Comparison of ENCODE assay signal across 19 mouse cellular contexts in genomic region chr14:26466544-26467125, GRCm38 (mm10).
DNase-seq lines count a peak whose midpoint lies in the region; ATAC-seq and TF ChIP-seq lines count a peak whose summit lies in the region.
"Had no signal": no experiment of that assay in that cellular context is flagged by ENCODE, and none has a peak within 500 bp of the region (broad histone marks: within the 10 kb centered on the region; RNA-seq: fewer than 3 reads in every experiment).

No protein-coding gene starts in this region.

- H3K4me1 ChIP-seq in intestine, postnatal 0 days (replicated peaks; ENCODE audit: control insufficient read depth, insufficient read depth, low read length) = no peaks in the 10 kb centered on the region
- H3K4me1 ChIP-seq in intestine, embryonic 16.5 days (ENCODE audit: control insufficient read depth, insufficient read depth, low read length) = no peaks in the 10 kb centered on the region
- H3K4me1 ChIP-seq in midbrain, postnatal 0 days (ENCODE audit: insufficient read depth, low read length) = no peaks in the 10 kb centered on the region
- no peaks in the 10 kb centered on the region for H3K4me1 ChIP-seq in midbrain, embryonic 11.5 days (ENCODE audit: control insufficient read depth, insufficient read depth, low read length)
- H3K4me1 ChIP-seq: embryonic facial prominence, embryonic 12.5 days; hindbrain, embryonic 12.5 days had no signal

- peaks cover 13% of the 10 kb centered on the region for H3K36me3 ChIP-seq in intestine, postnatal 0 days (ENCODE audit: control insufficient read depth, insufficient read depth)
- peaks cover 5% of the 10 kb centered on the region; the same call in 1 of the 2 replicates for H3K36me3 ChIP-seq in intestine, embryonic 16.5 days (ENCODE audit: control insufficient read depth, insufficient read depth, low read length)
- peaks cover 11% of the 10 kb centered on the region; the same call in 1 of the 2 replicates for H3K36me3 ChIP-seq in midbrain, postnatal 0 days (ENCODE audit: insufficient read depth, low read length)
- no peaks in the 10 kb centered on the region for H3K36me3 ChIP-seq in midbrain, embryonic 11.5 days (ENCODE audit: control insufficient read depth, insufficient read depth, low read length)

- no peak overlapping the region for H3K4me3 ChIP-seq in intestine, postnatal 0 days (ENCODE audit: low read depth, low read length)
- no peak overlapping the region for H3K4me3 ChIP-seq in intestine, embryonic 16.5 days (ENCODE audit: low read length)
- no peak overlapping the region for H3K4me3 ChIP-seq in midbrain, postnatal 0 days (ENCODE audit: low read depth, low read length)
- no peak overlapping the region for H3K4me3 ChIP-seq in midbrain, embryonic 11.5 days (ENCODE audit: low read depth, low read length)
- H3K4me3 ChIP-seq: embryonic facial prominence, embryonic 12.5 days; heart, embryonic 13.5 days; hindbrain, embryonic 12.5 days had no signal

- H3K27ac ChIP-seq in intestine, postnatal 0 days (ENCODE audit: low read depth, low read length) = no peak overlapping the region
- no peak overlapping the region for H3K27ac ChIP-seq in intestine, embryonic 16.5 days (ENCODE audit: low read length)
- H3K27ac ChIP-seq in midbrain, postnatal 0 days (ENCODE audit: low read depth, low read length) = no peak overlapping the region
- no peak overlapping the region for H3K27ac ChIP-seq in midbrain, embryonic 11.5 days (ENCODE audit: low read depth, low read length)
- H3K27ac ChIP-seq: embryonic facial prominence, embryonic 12.5 days; heart, embryonic 13.5 days; hindbrain, embryonic 12.5 days had no signal

- H3K4me2 ChIP-seq in intestine, postnatal 0 days (replicated peaks; ENCODE audit: low read depth) = no peak overlapping the region
- H3K4me2 ChIP-seq in intestine, embryonic 16.5 days (ENCODE audit: low read depth, low read length) = no peak overlapping the region
- H3K4me2 ChIP-seq in midbrain, postnatal 0 days (ENCODE audit: low read depth, low read length, poor library complexity, severe bottlenecking) = no peak overlapping the region
- no peak overlapping the region for H3K4me2 ChIP-seq in midbrain, embryonic 11.5 days
- H3K4me2 ChIP-seq: embryonic facial prominence, embryonic 12.5 days; heart, embryonic 13.5 days; hindbrain, embryonic 12.5 days had no signal

- H3K9me3 ChIP-seq in intestine, postnatal 0 days (ENCODE audit: control insufficient read depth) = no peaks in the 10 kb centered on the region
- no peaks in the 10 kb centered on the region for H3K9me3 ChIP-seq in intestine, embryonic 16.5 days (ENCODE audit: control insufficient read depth, low read length)
- no peaks in the 10 kb centered on the region for H3K9me3 ChIP-seq in midbrain, postnatal 0 days (ENCODE audit: low read length)
- no peaks in the 10 kb centered on the region for H3K9me3 ChIP-seq in midbrain, embryonic 11.5 days (ENCODE audit: control insufficient read depth, low read length)
- H3K9me3 ChIP-seq: embryonic facial prominence, embryonic 12.5 days; heart, embryonic 13.5 days; hindbrain, embryonic 12.5 days had no signal

- peak; percentile 18 for DNase-seq in midbrain, postnatal 0 days (ENCODE audit: low spot score)
- no peak for DNase-seq in midbrain, embryonic 11.5 days (ENCODE audit: low spot score, missing footprints)
- DNase-seq in MEL-GATA-1-ER (ENCODE audit: extremely low read depth, low read depth) = peak; percentile 24
- DNase-seq in cerebellum, adult 9-11 months = no peak
- no peak for DNase-seq in spleen, postnatal 36 days (ENCODE audit: low spot score in 2 of 2)
- DNase-seq: adrenal gland, adult 8-10 months; adrenal gland, postnatal 36 days; cerebellum, adult 2 months; cerebellum, postnatal 14 days; gastrocnemius, postnatal 14 days; heart, postnatal 36 days had no signal

- no peak for ATAC-seq in intestine, postnatal 0 days
- ATAC-seq in intestine, embryonic 16.5 days = no peak
- no peak for ATAC-seq in midbrain, postnatal 0 days (ENCODE audit: low FRiP score)
- ATAC-seq in midbrain, embryonic 11.5 days (ENCODE audit: low FRiP score) = no peak
- ATAC-seq: CD4-positive, CD25-positive, alpha-beta regulatory T cell, adult 4 months; forebrain, embryonic 16.5 days; hindbrain, embryonic 16.5 days had no signal

- H3K27me3 ChIP-seq in intestine, postnatal 0 days (replicated peaks; ENCODE audit: control insufficient read depth, insufficient read depth, low read length) = no peaks in the 10 kb centered on the region
- no peaks in the 10 kb centered on the region for H3K27me3 ChIP-seq in intestine, embryonic 16.5 days (replicated peaks; ENCODE audit: control insufficient read depth, insufficient read depth, low read length)
- H3K27me3 ChIP-seq in midbrain, postnatal 0 days (ENCODE audit: insufficient read depth, low read length) = no peaks in the 10 kb centered on the region
- no peaks in the 10 kb centered on the region for H3K27me3 ChIP-seq in midbrain, embryonic 11.5 days (ENCODE audit: control insufficient read depth, insufficient read depth, low read length)
- H3K27me3 ChIP-seq: embryonic facial prominence, embryonic 12.5 days; heart, embryonic 13.5 days; hindbrain, embryonic 12.5 days had no signal

- no peak overlapping the region for H3K9ac ChIP-seq in intestine, postnatal 0 days (ENCODE audit: low read depth, low read length)
- no peak overlapping the region for H3K9ac ChIP-seq in intestine, embryonic 16.5 days (ENCODE audit: low read depth, low read length)
- no peak overlapping the region for H3K9ac ChIP-seq in midbrain, postnatal 0 days (replicated peaks; ENCODE audit: low read length, poor library complexity, severe bottlenecking)
- no peak overlapping the region for H3K9ac ChIP-seq in midbrain, embryonic 11.5 days (ENCODE audit: low read length)
- H3K9ac ChIP-seq: embryonic facial prominence, embryonic 12.5 days; heart, embryonic 13.5 days; hindbrain, embryonic 12.5 days had no signal

- 79% methylated on average over 5 of the region's 5 CpGs for WGBS in intestine, postnatal 0 days
- 64% methylated on average over 5 of the region's 5 CpGs for WGBS in intestine, embryonic 16.5 days
- whole genome bisulfite sequencing in midbrain, postnatal 0 days = 67% methylated on average over 5 of the region's 5 CpGs
- 77% methylated on average over 5 of the region's 5 CpGs for WGBS in midbrain, embryonic 11.5 days

- TF ChIP-seq CTCF in intestine, postnatal 0 days (IDR thresholded peaks at IDR 0.05; ENCODE audit: low read depth) = 0 out of 2 replicates have a peak, but pooled peaks have one; percentile 17
- peak; percentile 46 for TF ChIP-seq CTCF in midbrain, postnatal 0 days (IDR thresholded peaks at IDR 0.05)

Comparison
In these comparisons a context has a peak if more than half of its experiments do, and no peak if none do; other contexts are left out.
1. DNase-seq: peak in midbrain, postnatal 0 days (single experiment) and MEL-GATA-1-ER (single experiment); none in midbrain, embryonic 11.5 days (single experiment), cerebellum, adult 9-11 months (single experiment) and spleen, postnatal 36 days (0 of 2).